Mouse (Mus musculus) liver, embryonic 14.5 days (tissue): ENCODE data around the gene Nrxn1. TPM values are rescaled to one million over a fixed set of nuclear protein-coding genes. Genes with fewer than 3 reads are reported as not detected.

ENCODE experiments used
- ATAC-seq: fragments of 200-750 bp; cut with Nextera tagmentation; 2 replicates; pipeline ENCODE4 v1.8.0; 2017; ENCODE audit warnings: moderate number of reproducible peaks, mild to moderate bottlenecking, moderate library complexity; ENCODE audit not compliant: insufficient read depth
- DNase-seq, 3 experiments: peaks; one replicate each; pipeline ENCODE4 v3.0.0-alpha.2; 2012 to 2013; ENCODE audit warnings: low read depth in 3 of 3, low spot score in 3 of 3
- H3K27ac ChIP-seq: fragments of 300-500 bp; sonication (generic); 2 replicates; pipeline ENCODE4 v1.5.1; 2014; ENCODE audit warnings: moderate library complexity, mild to moderate bottlenecking, control low read depth, inconsistent platforms
- H3K27me3 ChIP-seq: fragments of 300-500 bp; sonication (generic); 2 replicates; pipeline ENCODE4 v1.6.1; 2014; ENCODE audit warnings: mild to moderate bottlenecking, low read length, moderate library complexity; ENCODE audit not compliant: control insufficient read depth, insufficient read depth
- H3K36me3 ChIP-seq: fragments of 300-500 bp; sonication (generic); replicated peaks from 2 replicates; pipeline ENCODE4 v1.6.1; 2014; ENCODE audit warnings: low read depth; ENCODE audit not compliant: control insufficient read depth, insufficient read depth
- H3K4me1 ChIP-seq, 2 experiments: fragments of 200-500 bp in 1 of 2; fragments of 300-500 bp in 1 of 2; sonication (generic) in 1 of 2; replicated peaks; 2 replicates each; pipeline ENCODE4 v1.6.1; 2012 to 2014; ENCODE audit warnings: antibody characterized with exemption in 1 of 2, inconsistent platforms in 1 of 2, low read length in 1 of 2; ENCODE audit not compliant: control insufficient read depth in 2 of 2, insufficient read depth in 2 of 2
- H3K4me2 ChIP-seq: fragments of 300-500 bp; sonication (generic); 2 replicates; pipeline ENCODE4 v1.6.1; 2014; ENCODE audit warnings: low read depth, mild to moderate bottlenecking, control low read depth, moderate library complexity
- H3K4me3 ChIP-seq, 2 experiments: fragments of 200-500 bp in 1 of 2; fragments of 300-500 bp in 1 of 2; sonication (generic) in 1 of 2; 2 replicates each; pipeline ENCODE4 v1.5.1; 2012 to 2014; ENCODE audit warnings: low read depth in 2 of 2, low read length in 2 of 2, mild to moderate bottlenecking in 2 of 2, control low read depth in 1 of 2, inconsistent platforms in 1 of 2, moderate library complexity in 1 of 2; ENCODE audit not compliant: insufficient read depth in 1 of 2
- H3K9ac ChIP-seq: fragments of 300-500 bp; sonication (generic); replicated peaks from 2 replicates; pipeline ENCODE4 v1.6.1; 2014; ENCODE audit warnings: mild to moderate bottlenecking, control low read depth, moderate library complexity
- H3K9me3 ChIP-seq: fragments of 300-500 bp; sonication (generic); 2 replicates; pipeline ENCODE4 v1.6.1; 2016; ENCODE audit warnings: low read length, mixed read lengths; ENCODE audit not compliant: control insufficient read depth
- CTCF ChIP-seq: IDR thresholded peaks from 2 replicates; pipeline ENCODE4 v1.5.1; 2016; ENCODE audit warnings: antibody characterized with exemption, low read depth, control low read depth
- EP300 ChIP-seq: IDR thresholded peaks from 2 replicates; pipeline ENCODE4 v1.6.1; 2016; ENCODE audit warnings: antibody characterized with exemption, low read depth
- WGBS: fragments of 180-500 bp; shearing (Covaris S2); extraction: QIAGEN DNeasy Blood & Tissue Kit; methylation state at CpG from one replicate; pipeline ENCODE4 v1.1.7; 2014; ENCODE audit not compliant: insufficient replicate concordance; 5-methylcytosine and 5-hydroxymethylcytosine counted together
- polyA plus RNA-seq, 2 experiments: library from polyadenylated mRNA; depleted of rRNA in 1 of 2; stranded (reverse) in 1 of 2; unstranded in 1 of 2; fragments of >200 nt; fragmentation: Nextera tagmentation in 1 of 2; extraction: Ambion mirVana in 1 of 2; gene quantifications; 2 replicates each; pipeline versions ENCODE4 v1.2.1 to v1.2.3; 2012 to 2014

Nrxn1 gene
- polyA plus RNA-seq, 2 experiments = 0.03 to 0.14 TPM

DNA sequence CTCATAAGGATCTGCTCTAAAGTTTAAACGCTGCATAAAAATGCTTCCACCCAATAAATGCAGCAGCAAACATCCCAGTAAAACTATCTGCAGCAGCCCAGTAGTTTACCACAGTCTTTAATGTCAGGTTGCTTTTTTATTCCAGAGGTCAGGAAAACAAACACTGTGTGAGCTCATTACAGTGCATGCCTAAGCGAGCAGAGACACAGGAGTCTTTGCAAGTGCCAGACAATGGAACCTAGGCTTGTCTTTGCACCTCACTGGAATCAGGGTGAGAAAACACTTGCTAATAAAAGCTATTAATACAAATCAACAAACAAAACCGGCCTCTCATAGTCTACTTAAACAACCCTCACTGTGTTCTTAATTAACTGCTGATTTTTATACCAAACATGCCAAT is 365.7 kb downstream of the Nrxn1 start:
- Histone ChIP-seq H3K4me3 (no peak overlapping the region), H3K36me3 (no peaks in the 10 kb centered on the region), H3K4me2 (no peak overlapping the region), H3K27me3 (no peaks in the 10 kb centered on the region), H3K9ac (no peak overlapping the region), H3K27ac (no peak overlapping the region), H3K4me1 (no peaks in the 10 kb centered on the region), H3K9me3 (no peaks in the 10 kb centered on the region)
- TF ChIP-seq CTCF = no peak
- TF ChIP-seq EP300 = no peak
- no peak for DNase-seq
- ATAC-seq = no peak
- WGBS = 38% methylated on average over 3 of the region's 3 CpGs

DNA sequence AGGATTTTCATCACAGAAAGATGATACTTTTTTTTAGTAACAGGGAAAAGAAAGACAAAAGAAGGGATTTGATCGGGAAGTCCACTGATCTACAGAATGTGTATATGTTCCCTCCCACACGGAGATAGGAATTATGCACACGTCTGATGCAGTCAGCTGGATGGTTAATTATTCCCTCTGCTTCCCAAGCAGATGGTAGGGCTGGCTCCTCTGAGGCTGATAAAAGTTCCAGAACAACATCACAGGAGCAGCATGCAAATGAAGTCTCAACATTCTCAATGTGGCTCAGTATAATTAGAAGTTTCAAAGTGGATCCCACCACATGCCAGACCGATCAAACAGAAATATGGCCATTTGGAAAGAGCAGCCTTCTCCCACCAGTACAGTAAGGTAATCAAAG is 388.1 kb downstream of the Nrxn1 start:
- Histone ChIP-seq H3K4me3 (no peak overlapping the region), H3K9ac (no peak overlapping the region), H3K27ac (no peak overlapping the region), H3K4me2 (no peak overlapping the region), H3K9me3 (no peaks in the 10 kb centered on the region), H3K27me3 (no peaks in the 10 kb centered on the region), H3K36me3 (no peaks in the 10 kb centered on the region), H3K4me1 (no peaks in the 10 kb centered on the region)
- ATAC-seq (no peak), DNase-seq (no peak)
- no peak for TF ChIP-seq EP300
- TF ChIP-seq CTCF = no peak
- WGBS = 62% methylated on average over 4 of the region's 4 CpGs

DNA sequence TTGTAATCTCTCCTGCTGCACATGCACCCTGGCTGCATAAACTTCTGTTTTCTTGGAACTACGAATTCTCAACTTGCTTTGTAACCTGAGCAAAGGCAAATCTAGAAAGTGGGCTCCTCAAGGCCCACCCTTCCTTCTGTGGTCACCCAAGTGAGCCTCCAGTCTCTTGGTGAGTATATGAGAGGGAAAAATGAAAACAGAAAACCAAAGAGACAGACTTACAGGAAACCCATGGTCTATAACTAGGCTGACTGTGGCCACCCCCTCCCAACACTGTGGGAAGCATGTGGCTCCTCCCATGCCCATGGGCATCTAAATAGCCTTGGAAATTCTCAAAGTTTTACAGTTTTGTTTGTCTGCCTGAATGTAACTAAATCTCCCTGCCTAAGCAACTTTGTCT is 390.2 kb downstream of the Nrxn1 start:
- WGBS = 38% methylated on average over 1 of the region's 1 CpGs
- DNase-seq = no peak
- H3K36me3 ChIP-seq = no peaks in the 10 kb centered on the region
- no peak overlapping the region for H3K9ac ChIP-seq
- H3K27ac ChIP-seq = no peak overlapping the region
- no peaks in the 10 kb centered on the region for H3K4me1 ChIP-seq
- no peak overlapping the region for H3K4me3 ChIP-seq
- no peak for ATAC-seq
- TF ChIP-seq CTCF = no peak
- no peak for TF ChIP-seq EP300
- H3K27me3 ChIP-seq = no peaks in the 10 kb centered on the region
- H3K4me2 ChIP-seq = no peak overlapping the region
- no peaks in the 10 kb centered on the region for H3K9me3 ChIP-seq

DNA sequence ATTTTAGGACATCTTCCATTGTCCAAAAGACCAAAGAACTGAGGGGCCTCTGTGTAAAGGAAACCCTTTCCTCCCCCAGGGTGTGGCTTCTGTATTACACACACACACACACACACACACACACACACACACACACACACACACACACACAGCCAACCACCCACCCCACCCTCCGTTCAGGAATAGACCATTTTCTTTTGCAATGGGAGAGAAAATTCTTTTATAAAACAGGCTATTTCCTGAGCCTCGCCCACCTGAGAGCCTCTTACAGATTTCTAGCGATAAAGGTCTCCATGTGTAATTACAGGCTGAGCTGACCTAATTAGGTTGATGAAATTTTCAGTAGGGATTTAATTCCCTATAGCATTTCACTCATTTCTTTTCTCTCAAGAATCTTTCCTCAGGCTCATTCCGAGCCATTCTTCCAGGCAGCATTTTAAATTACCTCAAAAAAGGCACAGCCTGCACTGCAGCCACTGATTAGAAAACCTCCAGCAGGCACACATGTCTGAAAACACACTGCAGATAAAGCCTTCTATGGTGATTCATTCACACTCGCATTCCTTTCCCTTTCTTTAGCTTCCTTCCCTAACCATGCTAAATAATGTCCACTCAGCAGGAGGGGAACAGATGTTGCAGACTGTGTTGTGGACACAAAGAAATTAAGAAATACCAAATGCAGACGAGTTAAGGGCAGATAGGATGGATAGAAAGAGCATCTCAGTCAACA is 396.6 kb downstream of the Nrxn1 start:
- no peak overlapping the region for H3K9ac ChIP-seq
- H3K36me3 ChIP-seq = no peaks in the 10 kb centered on the region
- WGBS = 34% methylated on average over 6 of the region's 6 CpGs
- no peak overlapping the region for H3K4me3 ChIP-seq
- TF ChIP-seq CTCF (no peak), EP300 (no peak)
- no peak overlapping the region for H3K27ac ChIP-seq
- no peak overlapping the region for H3K4me2 ChIP-seq
- DNase-seq = no peak
- no peaks in the 10 kb centered on the region for H3K9me3 ChIP-seq
- H3K4me1 ChIP-seq = no peaks in the 10 kb centered on the region
- H3K27me3 ChIP-seq = no peaks in the 10 kb centered on the region
- no peak for ATAC-seq

DNA sequence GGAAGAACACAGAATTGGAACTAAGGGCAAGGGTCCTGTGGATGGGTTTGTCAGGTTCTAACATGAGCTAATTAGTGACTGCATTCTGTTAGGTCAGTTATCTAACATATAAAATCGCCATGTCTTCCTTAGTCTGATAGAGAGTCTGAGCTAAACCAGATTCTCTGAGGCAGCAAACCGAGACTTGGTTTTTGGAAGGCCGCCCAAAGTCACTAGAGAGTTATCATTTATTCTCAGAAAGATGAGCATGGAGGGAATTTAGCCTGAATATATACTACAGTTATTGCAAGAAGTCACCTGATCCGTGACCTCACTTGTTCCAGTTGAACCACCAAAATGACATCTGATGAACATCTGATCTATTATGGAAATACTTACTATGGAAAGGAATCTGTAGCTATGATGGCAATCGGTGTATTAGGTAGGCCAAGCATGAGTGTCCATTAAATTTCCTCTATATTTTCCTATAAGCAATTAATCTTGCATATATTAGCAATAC is 397.7 kb downstream of the Nrxn1 start:
- H3K4me1 ChIP-seq = no peaks in the 10 kb centered on the region
- H3K27me3 ChIP-seq = no peaks in the 10 kb centered on the region
- H3K4me3 ChIP-seq = no peak overlapping the region
- WGBS = 59% methylated on average over 5 of the region's 5 CpGs
- no peaks in the 10 kb centered on the region for H3K9me3 ChIP-seq
- H3K36me3 ChIP-seq = no peaks in the 10 kb centered on the region
- H3K4me2 ChIP-seq = no peak overlapping the region
- TF ChIP-seq CTCF (no peak), EP300 (no peak)
- H3K27ac ChIP-seq = no peak overlapping the region
- DNase-seq (no peak), ATAC-seq (no peak)
- H3K9ac ChIP-seq = no peak overlapping the region
